Mouse (Mus musculus): ENCODE results near the gene Baz1a.
A peak's percentile ranks its signal among the peaks of the same experiment; 100 is the strongest.
"Not testable (repeated sequence)": the region's sequence is repeated elsewhere in the genome, so short reads cannot be mapped to it uniquely, and the experiment has no call there.

Baz1a gene

GRCm38 (mm10) chr12:55007361-55008008 lies 6.7 kb downstream of the Baz1a start:
- DNase-seq (ENCODE audit: low spot score) = no peak

GRCm38 (mm10) chr12:55006071-55006470 lies 8.1 kb downstream of the Baz1a start:
- DNase-seq (ENCODE audit: low spot score) = no peak

GRCm38 (mm10) chr12:55004396-55004795 lies 9.8 kb downstream of the Baz1a start:
- no peak for DNase-seq (ENCODE audit: low spot score)

GRCm38 (mm10) chr12:55003843-55004242 lies 10.3 kb downstream of the Baz1a start:
- DNase-seq (ENCODE audit: low spot score) = no peak

GRCm38 (mm10) chr12:55002532-55002931 lies 11.6 kb downstream of the Baz1a start:
- not testable (repeated sequence) for DNase-seq (ENCODE audit: low spot score)

GRCm38 (mm10) chr12:54999016-54999690 lies 15.0 kb downstream of the Baz1a start:
- DNase-seq (ENCODE audit: low spot score) = no peak

GRCm38 (mm10) chr12:54998411-54998810 lies 15.7 kb downstream of the Baz1a start:
- no peak for DNase-seq (ENCODE audit: low spot score)

GRCm38 (mm10) chr12:54996979-54997474 lies 17.1 kb downstream of the Baz1a start:
- DNase-seq (ENCODE audit: low spot score) = no peak

GRCm38 (mm10) chr12:54995965-54996364 lies 18.2 kb downstream of the Baz1a start:
- DNase-seq (ENCODE audit: low spot score) = no peak

- no peak for DNase-seq (ENCODE audit: low spot score)
These were observed 19.7 kb downstream of the Baz1a start for GRCm38 (mm10) chr12:54994418-54994817.

GRCm38 (mm10) chr12:54994068-54994386 lies 20.1 kb downstream of the Baz1a start:
- DNase-seq (ENCODE audit: low spot score) = no peak

GRCm38 (mm10) chr12:54993246-54994067 lies 20.7 kb downstream of the Baz1a start:
- DNase-seq (ENCODE audit: low spot score) = no peak

- no peak for DNase-seq (ENCODE audit: low spot score)
These were observed 21.3 kb downstream of the Baz1a start for GRCm38 (mm10) chr12:54992814-54993213.

- DNase-seq (ENCODE audit: low spot score) = no peak
These were observed 25.8 kb downstream of the Baz1a start for GRCm38 (mm10) chr12:54988323-54988850.

- no peak for DNase-seq (ENCODE audit: low spot score)
These were observed 27.0 kb downstream of the Baz1a start for GRCm38 (mm10) chr12:54987156-54987555.

- peak; percentile 81 for DNase-seq (ENCODE audit: low spot score)
These were observed 28.0 kb downstream of the Baz1a start, which contains the start of gene Gm20403 for GRCm38 (mm10) chr12:54986052-54986717. Gene Gm20403, minus strand, starts transcription at chr12:54986529.

- peak; percentile 65 for DNase-seq (ENCODE audit: low spot score)
These were observed 28.7 kb downstream of the Baz1a start for GRCm38 (mm10) chr12:54985257-54986051.

GRCm38 (mm10) chr12:54984701-54985256 lies 29.4 kb downstream of the Baz1a start:
- DNase-seq (ENCODE audit: low spot score) = peak; percentile 72

GRCm38 (mm10) chr12:54982935-54983715 lies 31.0 kb downstream of the Baz1a start:
- DNase-seq (ENCODE audit: low spot score) = no peak

GRCm38 (mm10) chr12:54981962-54982361 lies 32.2 kb downstream of the Baz1a start:
- no peak for DNase-seq (ENCODE audit: low spot score)

Measured in retina, embryonic 14.5 days (tissue).